Mouse (Mus musculus): ENCODE measurements around the gene Olfr273.
"Not testable (repeated sequence)": the region's sequence is repeated elsewhere in the genome, so short reads cannot be mapped to it uniquely, and the experiment has no call there.

Gene Olfr273

GRCm38 (mm10) chr4:52859136-52859535, at the start of gene Olfr273:
Gene Olfr273 (minus strand): TSS chr4:52859236.
- DNase-seq (ENCODE audit: low spot score) = no peak

DNA sequence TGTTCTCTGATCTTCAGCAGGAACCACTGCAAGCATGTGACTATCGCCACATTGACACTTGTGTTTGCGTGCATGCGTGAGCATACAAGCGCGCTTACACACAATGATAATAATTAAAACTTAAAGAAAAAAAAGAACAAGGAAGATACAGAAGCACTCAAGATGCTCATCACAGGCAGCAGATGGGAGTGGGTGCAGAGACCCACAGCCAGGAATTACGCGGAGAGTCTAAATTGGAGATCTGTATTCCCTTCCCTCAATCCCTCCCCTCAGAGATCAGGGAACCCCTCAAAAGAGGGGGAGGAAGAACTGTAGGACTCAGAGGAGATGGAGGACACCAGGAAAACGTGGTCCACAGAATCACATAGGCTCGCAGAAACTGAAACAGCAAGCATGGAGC, 5.1 kb upstream of the Olfr273 start:
- no peak for DNase-seq (ENCODE audit: low spot score)

GRCm38 (mm10) chr4:52849672-52850071, 9.4 kb downstream of the Olfr273 start:
- no peak for DNase-seq (ENCODE audit: low spot score)

- DNase-seq (ENCODE audit: low spot score) = no peak
These were observed 9.9 kb downstream of the Olfr273 start for GRCm38 (mm10) chr4:52849039-52849635.

DNA sequence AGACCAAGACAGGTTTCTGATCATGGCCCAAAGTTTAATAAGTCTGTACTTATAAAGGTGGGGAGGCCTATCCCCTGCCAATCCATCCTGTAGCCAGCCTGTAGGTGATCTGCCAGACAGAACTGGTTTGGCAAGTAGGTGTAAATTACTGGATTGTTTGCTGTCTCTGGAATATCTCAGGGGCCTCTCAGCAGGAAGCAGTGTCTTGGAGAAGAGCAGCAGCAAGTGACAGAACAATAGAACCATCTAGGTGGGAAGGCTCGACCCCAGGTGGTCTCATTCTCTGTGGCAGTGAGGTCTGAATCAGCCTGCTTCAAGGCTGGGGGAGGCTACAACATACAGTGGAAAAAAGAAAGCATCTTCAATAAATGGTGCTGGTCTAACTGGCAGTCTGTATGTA, 13.6 kb downstream of the Olfr273 start:
- not testable (repeated sequence) for DNase-seq (ENCODE audit: low spot score)

DNA sequence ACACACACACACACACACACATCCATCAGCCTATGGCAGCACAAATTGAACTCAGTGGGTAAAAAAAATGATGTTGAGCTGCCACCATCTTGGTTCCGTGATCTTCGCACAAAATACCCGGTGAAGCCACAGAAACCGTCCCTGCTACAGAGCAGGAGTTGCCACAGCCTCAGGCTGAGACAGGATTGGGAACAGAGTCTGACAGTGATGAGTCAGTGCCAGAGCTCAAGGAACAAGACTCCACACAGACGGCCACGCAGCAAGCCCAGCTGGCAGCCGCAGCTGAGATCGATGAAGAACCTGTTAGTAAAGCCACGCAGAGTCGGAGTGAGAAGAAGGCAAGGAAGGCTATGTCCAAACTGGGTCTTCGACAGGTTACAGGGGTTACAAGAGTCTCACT, 37.7 kb downstream of the Olfr273 start:
- DNase-seq (ENCODE audit: low spot score) = no peak

- no peak for DNase-seq (ENCODE audit: low spot score)
These were observed 44.7 kb downstream of the Olfr273 start, which contains the start of gene Olfr275 for GRCm38 (mm10) chr4:52814304-52814703. Gene Olfr275 (plus strand): TSS chr4:52814604.

GRCm38 (mm10) chr4:52811871-52812270, 47.2 kb downstream of the Olfr273 start:
- DNase-seq (ENCODE audit: low spot score) = no peak

All from yolk sac, embryonic 10.5 days (tissue).